Mouse (Mus musculus): Measurements from ENCODE around the gene H2-Q4. TPM values are rescaled to one million over a fixed set of nuclear protein-coding genes. Genes with fewer than 3 reads are reported as not detected.
"Not testable (repeated sequence)": the region's sequence is repeated elsewhere in the genome, so short reads cannot be mapped to it uniquely, and the experiment has no call there.

Gene H2-Q4
- total RNA-seq (2015) (10.3 and 12.4 TPM in 2 replicates), total RNA-seq (2017) (22.4 and 23.3 TPM in 2 replicates)

- ATAC-seq (ENCODE audit: poor library complexity, severe bottlenecking) = peak; percentile 99
Observed at GRCm38 (mm10) chr17:35379369-35379728, at the start of gene H2-Q4. TSS of gene H2-Q4 (plus strand) at chr17:35379617.

DNA sequence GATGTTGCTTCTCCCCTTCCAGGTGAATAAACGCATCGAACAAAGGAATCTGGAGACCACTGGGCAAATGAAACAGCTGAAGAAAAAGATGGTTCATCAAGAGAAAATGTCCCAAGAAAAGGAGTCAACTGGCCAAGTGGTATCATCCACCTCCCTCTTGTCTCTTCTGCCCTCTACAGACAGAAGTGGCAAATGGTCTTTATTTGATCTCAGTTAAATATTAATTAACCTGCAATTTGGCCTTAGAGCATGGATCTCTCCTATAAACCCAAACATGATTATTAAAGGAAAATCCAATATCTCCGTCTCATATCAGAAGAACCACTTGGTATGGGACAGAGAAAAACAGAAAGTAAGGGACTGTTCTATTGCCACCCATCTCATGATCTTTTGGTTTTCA is 49.7 kb upstream of the H2-Q4 start:
- ATAC-seq (ENCODE audit: poor library complexity, severe bottlenecking) = not testable (repeated sequence)

- ATAC-seq (ENCODE audit: poor library complexity, severe bottlenecking) = not testable (repeated sequence)
Observed at GRCm38 (mm10) chr17:35331546-35331945, 47.9 kb upstream of the H2-Q4 start.

- ATAC-seq (ENCODE audit: poor library complexity, severe bottlenecking) = no peak
Observed at GRCm38 (mm10) chr17:35342071-35342671, 37.2 kb upstream of the H2-Q4 start, which contains the start of gene H2-Q2. TSS of gene H2-Q2 (plus strand) at chr17:35342242.

DNA sequence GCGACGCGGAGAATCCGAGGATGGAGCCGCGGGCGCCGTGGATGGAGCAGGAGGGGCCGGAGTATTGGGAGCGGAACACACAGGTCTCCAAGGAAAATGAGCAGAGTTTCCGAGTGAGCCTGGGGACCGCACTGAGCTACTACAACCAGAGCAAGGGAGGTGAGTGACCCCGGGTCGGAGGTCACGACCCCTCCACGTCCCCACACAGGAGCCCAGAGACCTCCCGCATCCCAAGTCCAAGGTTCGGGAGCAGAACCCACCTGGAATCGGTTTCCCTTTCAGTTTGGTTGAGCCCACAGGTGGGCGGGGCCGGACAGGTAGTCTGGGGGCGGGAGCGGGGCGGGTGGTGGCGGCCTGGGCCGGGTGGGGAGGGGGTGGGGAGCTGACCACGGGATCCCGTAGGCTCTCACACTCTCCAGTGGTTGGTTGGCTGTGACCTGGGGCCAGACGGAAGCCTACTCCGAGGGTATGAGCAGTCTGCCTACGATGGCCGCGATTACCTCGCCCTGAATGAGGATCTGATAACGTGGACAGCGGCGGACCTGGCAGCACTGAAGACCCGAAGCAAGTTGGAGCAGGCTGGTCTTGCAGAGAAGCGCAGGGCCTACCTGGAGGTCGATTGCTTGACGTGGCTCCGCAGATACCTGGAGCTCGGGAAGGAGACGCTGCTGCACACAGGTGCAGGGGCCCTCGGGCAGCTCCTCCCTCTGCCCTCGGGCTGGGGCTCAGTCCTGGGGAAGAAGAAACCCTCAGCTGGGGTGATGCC is 36.5 kb upstream of the H2-Q4 start:
- no peak for ATAC-seq (ENCODE audit: poor library complexity, severe bottlenecking)

- ATAC-seq (ENCODE audit: poor library complexity, severe bottlenecking) = not testable (repeated sequence)
Observed at GRCm38 (mm10) chr17:35347659-35348058, 31.8 kb upstream of the H2-Q4 start.

- ATAC-seq (ENCODE audit: poor library complexity, severe bottlenecking) = not testable (repeated sequence)
Observed at GRCm38 (mm10) chr17:35353275-35353674, 26.1 kb upstream of the H2-Q4 start.

DNA sequence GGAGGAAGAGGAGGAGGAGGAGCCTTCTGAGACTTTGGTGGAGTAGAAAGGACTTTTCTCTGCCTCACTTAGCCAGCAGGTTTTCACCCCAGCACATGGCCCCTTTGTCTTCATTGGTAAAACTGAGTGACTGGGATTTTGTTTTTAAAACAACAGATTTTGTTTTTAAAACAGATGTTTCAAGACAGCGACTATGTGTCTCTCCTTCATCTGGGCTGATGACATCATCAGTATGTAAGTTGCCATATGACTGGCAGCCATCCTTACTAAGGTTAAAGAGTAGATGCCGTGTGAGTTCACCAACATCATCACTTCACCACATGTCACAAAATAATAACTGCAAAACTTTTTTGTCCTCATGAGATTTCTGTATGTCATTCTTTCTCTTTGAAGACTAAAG is 25.3 kb upstream of the H2-Q4 start:
- no peak for ATAC-seq (ENCODE audit: poor library complexity, severe bottlenecking)

GRCm38 (mm10) chr17:35357086-35357485 is 22.3 kb upstream of the H2-Q4 start:
- ATAC-seq (ENCODE audit: poor library complexity, severe bottlenecking) = no peak

DNA sequence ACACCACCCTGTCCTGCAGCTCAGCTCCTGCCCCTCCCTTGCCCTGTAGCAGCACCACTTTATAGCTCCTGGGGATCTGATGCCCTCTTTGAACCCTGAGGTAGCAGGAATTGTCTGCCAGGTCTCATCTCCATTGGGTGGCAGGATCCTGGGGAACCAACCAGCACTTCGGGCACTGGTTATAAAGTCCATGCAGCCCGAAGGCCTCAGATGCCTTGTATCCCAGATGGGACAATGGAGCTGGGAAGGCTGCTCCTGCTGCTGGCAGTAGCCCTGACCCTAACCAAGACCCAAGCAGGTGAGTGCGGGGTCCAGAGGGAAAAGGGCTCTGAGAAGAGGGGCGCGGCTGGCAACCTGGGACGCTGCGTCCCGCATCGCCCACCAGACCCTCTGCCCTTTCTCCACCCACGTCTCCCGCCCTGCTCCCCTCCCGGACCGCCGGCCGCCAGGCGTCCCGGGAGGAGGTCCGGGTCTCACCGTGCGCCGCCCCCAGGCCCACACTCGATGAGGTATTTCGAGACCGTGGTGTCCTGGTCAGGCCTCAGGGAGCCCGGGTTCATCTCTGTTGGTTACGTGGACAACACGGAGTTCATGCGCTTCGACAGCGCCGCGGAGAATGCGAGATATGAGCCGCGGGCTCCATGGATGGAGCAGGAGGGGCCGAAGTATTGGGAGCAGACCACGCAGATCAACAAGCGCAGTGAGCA is 20.5 kb upstream of the H2-Q4 start:
- ATAC-seq (ENCODE audit: poor library complexity, severe bottlenecking) = no peak

DNA sequence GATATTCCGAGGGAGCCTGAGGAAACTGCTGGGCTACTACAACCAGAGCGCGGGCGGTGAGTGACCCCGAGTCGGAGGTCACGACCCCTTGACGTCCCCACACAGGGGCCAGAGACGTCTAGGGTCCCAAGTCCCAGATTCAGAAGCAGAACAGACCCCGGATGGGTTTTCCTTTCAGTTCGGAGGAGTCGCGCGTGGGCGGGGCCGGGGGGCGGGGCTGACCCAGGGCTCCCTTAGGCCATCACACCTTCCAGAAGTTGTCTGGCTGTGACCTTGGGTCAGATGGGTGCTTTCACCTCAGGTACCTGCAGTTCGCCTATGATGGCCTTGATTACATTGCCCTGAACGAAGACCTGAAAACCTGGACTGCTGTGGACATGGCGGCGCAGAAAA is 20.0 kb upstream of the H2-Q4 start:
- ATAC-seq (ENCODE audit: poor library complexity, severe bottlenecking) = no peak

DNA sequence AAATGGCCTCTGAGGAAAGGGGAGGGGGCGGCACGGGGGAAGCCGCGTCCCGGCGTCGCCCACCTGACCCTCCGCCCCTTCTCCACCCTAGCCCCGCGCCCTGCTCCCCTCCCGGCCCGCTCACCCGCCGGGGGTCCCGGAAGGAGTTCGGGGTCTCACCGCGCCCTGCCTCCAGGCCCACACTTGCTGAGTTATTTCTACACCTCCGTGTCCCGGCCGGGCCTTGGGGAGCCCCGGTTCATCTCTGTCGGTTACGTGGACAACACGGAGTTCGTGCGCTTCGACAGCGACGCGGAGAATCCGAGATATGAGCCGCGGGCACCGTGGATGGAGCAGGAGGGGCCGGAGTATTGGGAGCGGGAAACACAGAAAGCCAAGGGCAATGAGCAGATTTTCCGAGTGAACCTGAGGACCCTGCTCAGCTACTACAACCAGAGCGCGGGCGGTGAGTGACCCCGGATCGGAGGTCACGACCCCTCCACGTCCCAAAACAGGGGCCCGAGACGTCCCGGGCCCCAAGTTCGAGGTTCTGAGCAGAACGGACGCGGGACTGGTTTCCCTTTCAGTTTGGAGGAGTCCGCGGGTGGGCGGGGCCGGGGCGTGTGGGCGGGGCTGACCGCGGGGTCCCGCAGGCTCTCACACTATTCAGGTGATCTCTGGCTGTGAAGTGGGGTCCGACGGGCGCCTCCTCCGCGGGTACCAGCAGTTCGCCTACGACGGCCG is 473 bp downstream of the H2-Q4 start:
- ATAC-seq (ENCODE audit: poor library complexity, severe bottlenecking) = peak; percentile 60

GRCm38 (mm10) chr17:35389796-35390195 is 10.4 kb downstream of the H2-Q4 start:
- ATAC-seq (ENCODE audit: poor library complexity, severe bottlenecking) = not testable (repeated sequence)

GRCm38 (mm10) chr17:35392671-35393070 is 13.3 kb downstream of the H2-Q4 start:
- ATAC-seq (ENCODE audit: poor library complexity, severe bottlenecking) = not testable (repeated sequence)

DNA sequence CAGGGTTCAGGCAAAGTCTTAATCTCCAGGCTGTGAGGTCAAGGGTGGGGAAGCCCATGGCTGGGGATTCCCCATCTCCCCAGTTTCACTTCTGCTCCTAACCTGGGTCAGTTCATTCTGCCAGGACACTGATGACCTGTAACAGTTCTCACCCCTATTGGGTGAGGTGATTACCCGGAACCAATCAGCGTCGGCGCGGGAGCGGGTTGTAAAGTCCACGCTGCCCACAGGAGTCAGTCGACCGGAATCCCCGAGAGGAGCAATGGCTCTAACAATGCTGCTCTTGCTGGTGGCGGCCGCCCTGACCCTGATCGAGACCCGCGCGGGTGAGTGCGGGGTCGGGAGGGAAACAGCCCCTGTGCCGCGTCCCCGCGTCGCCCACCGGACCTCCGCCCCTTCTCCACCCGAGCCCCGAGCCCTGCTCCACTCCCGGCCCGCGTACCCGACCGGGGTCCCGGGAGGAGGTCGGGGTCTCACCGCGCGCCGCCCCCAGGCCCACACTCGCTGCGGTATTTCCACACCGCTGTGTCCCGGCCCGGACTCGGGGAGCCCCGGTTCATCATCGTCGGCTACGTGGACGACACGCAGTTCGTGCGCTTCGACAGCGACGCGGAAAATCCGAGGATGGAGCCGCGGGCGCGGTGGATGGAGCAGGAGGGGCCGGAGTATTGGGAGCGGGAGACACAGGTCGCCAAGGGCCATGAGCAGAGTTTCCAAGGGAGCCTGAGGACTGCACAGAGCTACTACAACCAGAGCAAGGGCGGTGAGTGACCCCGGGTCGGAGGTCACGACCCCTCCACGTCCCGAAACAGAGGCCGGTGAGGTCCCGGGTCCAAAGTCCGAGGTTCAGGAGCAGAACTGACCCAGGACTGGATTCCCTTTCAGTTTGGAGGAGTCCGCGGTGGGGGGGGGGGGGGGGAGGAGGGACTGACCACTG is 14.7 kb downstream of the H2-Q4 start:
- peak; percentile 99 for ATAC-seq (ENCODE audit: poor library complexity, severe bottlenecking)

DNA sequence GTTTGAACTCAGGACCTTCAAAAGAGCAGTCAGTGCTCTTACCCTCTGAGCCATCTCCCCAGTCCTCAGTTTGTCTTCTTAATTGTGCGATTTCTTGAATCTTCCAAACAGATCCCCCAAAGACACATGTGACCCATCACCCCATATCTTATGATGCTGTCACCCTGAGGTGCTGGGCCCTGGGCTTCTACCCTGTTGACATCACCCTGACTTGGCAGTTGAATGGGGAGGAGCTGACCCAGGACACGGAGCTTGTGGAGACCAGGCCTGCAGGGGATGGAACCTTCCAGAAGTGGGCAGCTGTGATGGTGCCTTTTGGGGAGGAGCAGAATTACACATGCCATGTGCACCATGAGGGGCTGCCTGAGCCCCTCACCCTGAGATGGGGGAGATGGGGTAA is 17.5 kb downstream of the H2-Q4 start:
- ATAC-seq (ENCODE audit: poor library complexity, severe bottlenecking) = not testable (repeated sequence)

GRCm38 (mm10) chr17:35413057-35413456 is 33.6 kb downstream of the H2-Q4 start:
- not testable (repeated sequence) for ATAC-seq (ENCODE audit: poor library complexity, severe bottlenecking)

GRCm38 (mm10) chr17:35415273-35416129 is 36.1 kb downstream of the H2-Q4 start:
- ATAC-seq (ENCODE audit: poor library complexity, severe bottlenecking) = peak; percentile 82

- no peak for ATAC-seq (ENCODE audit: poor library complexity, severe bottlenecking)
Observed at GRCm38 (mm10) chr17:35418772-35419171, 39.4 kb downstream of the H2-Q4 start.

Data from megakaryocyte, adult 5-6 weeks (primary cell).